Mouse (Mus musculus) midbrain, embryonic 13.5 days (tissue): Measurements from ENCODE around the gene Rpl41. TPM values are rescaled to one million over a fixed set of nuclear protein-coding genes. Genes with fewer than 3 reads are reported as not detected.
"Not testable (repeated sequence)": the region's sequence is repeated elsewhere in the genome, so short reads cannot be mapped to it uniquely, and the experiment has no call there.

Source experiments
- ATAC-seq: fragments of 200-750 bp; cut with Nextera tagmentation; 2 replicates; pipeline ENCODE4 v1.8.0; 2017; ENCODE audit warnings: mild to moderate bottlenecking, moderate TSS enrichment, moderate library complexity
- H3K27ac ChIP-seq: fragments of 300-500 bp; sonication (generic); 2 replicates; pipeline ENCODE4 v1.5.1; 2015; ENCODE audit warnings: inconsistent platforms, mild to moderate bottlenecking, moderate library complexity
- H3K27me3 ChIP-seq: fragments of 300-500 bp; sonication (generic); 2 replicates; pipeline ENCODE4 v1.6.1; 2015; ENCODE audit warnings: mild to moderate bottlenecking, inconsistent platforms
- H3K36me3 ChIP-seq: fragments of 300-500 bp; sonication (generic); 2 replicates; pipeline ENCODE4 v1.6.1; 2015; ENCODE audit warnings: mild to moderate bottlenecking, inconsistent platforms
- H3K4me1 ChIP-seq: fragments of 300-500 bp; sonication (generic); replicated peaks from 2 replicates; pipeline ENCODE4 v1.6.1; 2015; ENCODE audit warnings: inconsistent platforms
- H3K4me2 ChIP-seq: fragments of 300-500 bp; sonication (generic); replicated peaks from 2 replicates; pipeline ENCODE4 v1.6.1; 2015; ENCODE audit warnings: moderate library complexity, mild to moderate bottlenecking, inconsistent platforms
- H3K4me3 ChIP-seq: fragments of 300-500 bp; sonication (generic); replicated peaks from 2 replicates; pipeline ENCODE4 v1.5.1; 2015; ENCODE audit warnings: mild to moderate bottlenecking, inconsistent platforms
- H3K9ac ChIP-seq: fragments of 300-500 bp; sonication (generic); replicated peaks from 2 replicates; pipeline ENCODE4 v1.6.1; 2015; ENCODE audit warnings: mild to moderate bottlenecking, inconsistent platforms
- H3K9me3 ChIP-seq: fragments of 300-500 bp; sonication (generic); 2 replicates; pipeline ENCODE4 v1.6.1; 2016; ENCODE audit warnings: mild to moderate bottlenecking, inconsistent platforms
- WGBS: fragments of 180-500 bp; shearing (Covaris S2); methylation state at CpG from one replicate; pipeline ENCODE4 v1.1.7; 2015; 5-methylcytosine and 5-hydroxymethylcytosine counted together
- polyA plus RNA-seq: library from polyadenylated mRNA; unstranded; fragments of >200 nt; fragmentation: Nextera tagmentation; extraction: Ambion mirVana; gene quantifications from 2 replicates; pipeline ENCODE4 v1.2.1, GENCODE M21; 2015

Rpl41 gene
- polyA plus RNA-seq, 1 experiment from 2014 or later, result 2,595 TPM

- Histone ChIP-seq H3K4me3 (no peak overlapping the region), H3K27ac (no peak overlapping the region), H3K9ac (no peak overlapping the region), H3K27me3 (peaks cover 28% of the 10 kb centered on the region), H3K4me2 (0 out of 2 replicates have a peak overlapping the region, but pooled peaks have one; percentile 3), H3K36me3 (peaks cover 23% of the 10 kb centered on the region), H3K9me3 (no peaks in the 10 kb centered on the region), H3K4me1 (no peaks in the 10 kb centered on the region)
- ATAC-seq, result no peak
- WGBS, result 17% methylated on average over 20 of the region's 20 CpGs
Measured at GRCm38 (mm10) chr10:128516029-128516428, 33.1 kb downstream of the Rpl41 start.

GRCm38 (mm10) chr10:128515044-128515443 is 34.1 kb downstream of the Rpl41 start:
- 77% methylated on average over 4 of the region's 4 CpGs for WGBS
- Histone ChIP-seq H3K9ac (no peak overlapping the region), H3K4me2 (no peak overlapping the region), H3K36me3 (peaks cover 20% of the 10 kb centered on the region), H3K27ac (no peak overlapping the region), H3K4me3 (no peak overlapping the region), H3K9me3 (no peaks in the 10 kb centered on the region), H3K27me3 (peaks cover 28% of the 10 kb centered on the region), H3K4me1 (no peaks in the 10 kb centered on the region)
- ATAC-seq, result no peak

- Histone ChIP-seq H3K4me2 (no peak overlapping the region), H3K4me1 (no peaks in the 10 kb centered on the region), H3K4me3 (no peak overlapping the region), H3K27ac (no peak overlapping the region), H3K36me3 (peaks cover 26% of the 10 kb centered on the region), H3K9ac (no peak overlapping the region), H3K9me3 (no peaks in the 10 kb centered on the region), H3K27me3 (peaks cover 13% of the 10 kb centered on the region)
- 85% methylated on average over 12 of the region's 12 CpGs for WGBS
- ATAC-seq, result no peak
Measured at GRCm38 (mm10) chr10:128511761-128512160, 37.3 kb downstream of the Rpl41 start.

GRCm38 (mm10) chr10:128511189-128511588 is 37.9 kb downstream of the Rpl41 start:
- H3K27ac ChIP-seq, result no peak overlapping the region
- H3K4me2 ChIP-seq, result no peak overlapping the region
- H3K4me1 ChIP-seq, result no peaks in the 10 kb centered on the region
- ATAC-seq, result no peak
- peaks cover 26% of the 10 kb centered on the region for H3K36me3 ChIP-seq
- H3K9ac ChIP-seq, result no peak overlapping the region
- H3K4me3 ChIP-seq, result no peak overlapping the region
- WGBS, result 90% methylated on average over 9 of the region's 9 CpGs
- H3K27me3 ChIP-seq, result peaks cover 8% of the 10 kb centered on the region
- H3K9me3 ChIP-seq, result no peaks in the 10 kb centered on the region

- Histone ChIP-seq H3K27me3 (no peaks in the 10 kb centered on the region; the same call in 1 of the 2 replicates), H3K4me1 (no peaks in the 10 kb centered on the region), H3K27ac (no peak overlapping the region), H3K4me3 (no peak overlapping the region), H3K4me2 (no peak overlapping the region), H3K36me3 (peaks cover 26% of the 10 kb centered on the region), H3K9ac (no peak overlapping the region), H3K9me3 (no peaks in the 10 kb centered on the region)
- ATAC-seq, result no peak
- WGBS, result 90% methylated on average over 11 of the region's 11 CpGs
Measured at GRCm38 (mm10) chr10:128510301-128510700, 38.8 kb downstream of the Rpl41 start.

- Histone ChIP-seq H3K9ac (no peak overlapping the region), H3K4me3 (no peak overlapping the region), H3K9me3 (no peaks in the 10 kb centered on the region), H3K27ac (no peak overlapping the region), H3K4me1 (no peaks in the 10 kb centered on the region), H3K4me2 (no peak overlapping the region), H3K36me3 (peaks cover 26% of the 10 kb centered on the region), H3K27me3 (no peaks in the 10 kb centered on the region)
- 88% methylated on average over 4 of the region's 4 CpGs for WGBS
- ATAC-seq, result no peak
Measured at GRCm38 (mm10) chr10:128509831-128510230, 39.3 kb downstream of the Rpl41 start.

- ATAC-seq, result no peak
- no peak overlapping the region for H3K4me3 ChIP-seq
- WGBS, result 89% methylated on average over 9 of the region's 9 CpGs
- H3K36me3 ChIP-seq, result peaks cover 26% of the 10 kb centered on the region
- no peak overlapping the region for H3K4me2 ChIP-seq
- H3K9me3 ChIP-seq, result no peaks in the 10 kb centered on the region
- H3K27ac ChIP-seq, result no peak overlapping the region
- no peak overlapping the region for H3K9ac ChIP-seq
- no peaks in the 10 kb centered on the region for H3K27me3 ChIP-seq
- H3K4me1 ChIP-seq, result no peaks in the 10 kb centered on the region
Measured at GRCm38 (mm10) chr10:128509203-128509602, 39.9 kb downstream of the Rpl41 start.

- no peak overlapping the region for H3K4me2 ChIP-seq
- no peak overlapping the region for H3K9ac ChIP-seq
- H3K36me3 ChIP-seq, result peaks cover 23% of the 10 kb centered on the region
- H3K27me3 ChIP-seq, result no peaks in the 10 kb centered on the region
- 84% methylated on average over 9 of the region's 9 CpGs for WGBS
- H3K4me3 ChIP-seq, result no peak overlapping the region
- H3K27ac ChIP-seq, result no peak overlapping the region
- no peaks in the 10 kb centered on the region for H3K9me3 ChIP-seq
- ATAC-seq, result no peak
- H3K4me1 ChIP-seq, result no peaks in the 10 kb centered on the region
Measured at GRCm38 (mm10) chr10:128508260-128508659, 40.8 kb downstream of the Rpl41 start.

GRCm38 (mm10) chr10:128505974-128506373 is 43.1 kb downstream of the Rpl41 start:
- Histone ChIP-seq H3K4me3 (no peak overlapping the region), H3K4me1 (no peaks in the 10 kb centered on the region), H3K36me3 (peaks cover 11% of the 10 kb centered on the region; the same call in 1 of the 2 replicates), H3K27me3 (no peaks in the 10 kb centered on the region), H3K27ac (no peak overlapping the region), H3K4me2 (no peak overlapping the region), H3K9ac (no peak overlapping the region), H3K9me3 (no peaks in the 10 kb centered on the region)
- no peak for ATAC-seq
- WGBS, result 93% methylated on average over 14 of the region's 14 CpGs

GRCm38 (mm10) chr10:128505371-128505667 is 43.8 kb downstream of the Rpl41 start:
- H3K4me1 ChIP-seq, H3K27me3 ChIP-seq, H3K36me3 ChIP-seq, H3K9me3 ChIP-seq, H3K4me2 ChIP-seq, ATAC-seq, H3K9ac ChIP-seq, H3K4me3 ChIP-seq, H3K27ac ChIP-seq: not testable (repeated sequence)
- WGBS, result 93% methylated on average over 5 of the region's 5 CpGs

GRCm38 (mm10) chr10:128504641-128505370 is 44.3 kb downstream of the Rpl41 start:
- H3K27ac ChIP-seq, result no peak overlapping the region
- no peak overlapping the region for H3K4me2 ChIP-seq
- no peaks in the 10 kb centered on the region for H3K27me3 ChIP-seq
- no peaks in the 10 kb centered on the region for H3K4me1 ChIP-seq
- WGBS, result 87% methylated on average over 9 of the region's 9 CpGs
- no peak overlapping the region for H3K4me3 ChIP-seq
- ATAC-seq, result no peak
- H3K9ac ChIP-seq, result no peak overlapping the region
- H3K9me3 ChIP-seq, result no peaks in the 10 kb centered on the region
- H3K36me3 ChIP-seq, result peaks cover 5% of the 10 kb centered on the region; the same call in 1 of the 2 replicates

GRCm38 (mm10) chr10:128504012-128504411 is 45.1 kb downstream of the Rpl41 start:
- no peak overlapping the region for H3K4me2 ChIP-seq
- no peak overlapping the region for H3K9ac ChIP-seq
- WGBS, result 87% methylated on average over 3 of the region's 3 CpGs
- no peak overlapping the region for H3K27ac ChIP-seq
- H3K4me3 ChIP-seq, result no peak overlapping the region
- H3K9me3 ChIP-seq, result no peaks in the 10 kb centered on the region
- H3K36me3 ChIP-seq, result no peaks in the 10 kb centered on the region; the same call in 1 of the 2 replicates
- H3K27me3 ChIP-seq, result no peaks in the 10 kb centered on the region
- H3K4me1 ChIP-seq, result peaks cover 6% of the 10 kb centered on the region
- ATAC-seq, result no peak

GRCm38 (mm10) chr10:128503532-128503931 is 45.6 kb downstream of the Rpl41 start:
- peaks cover 6% of the 10 kb centered on the region for H3K4me1 ChIP-seq
- no peaks in the 10 kb centered on the region for H3K27me3 ChIP-seq
- no peak overlapping the region for H3K9ac ChIP-seq
- ATAC-seq, result no peak
- no peak overlapping the region for H3K4me3 ChIP-seq
- H3K9me3 ChIP-seq, result no peaks in the 10 kb centered on the region
- WGBS, result 80% methylated on average over 8 of the region's 8 CpGs
- no peak overlapping the region for H3K4me2 ChIP-seq
- no peak overlapping the region for H3K27ac ChIP-seq
- no peaks in the 10 kb centered on the region for H3K36me3 ChIP-seq
